Mouse (Mus musculus) erythroblast, embryonic 14.5 days (primary cell): ENCODE measurements around the gene Rhox8. TPM values are rescaled to one million over a fixed set of nuclear protein-coding genes. Genes with fewer than 3 reads are reported as not detected.
"Not testable (repeated sequence)": the region's sequence is repeated elsewhere in the genome, so short reads cannot be mapped to it uniquely, and the experiment has no call there.

ENCODE experiments used
- H3K27me3 ChIP-seq: 2 replicates; pipeline ENCODE4 v1.6.1; 2012; ENCODE audit warnings: inconsistent platforms; ENCODE audit not compliant: control insufficient read depth
- H3K36me3 ChIP-seq: 2 replicates; pipeline ENCODE4 v1.6.1; 2012; ENCODE audit warnings: mild to moderate bottlenecking, inconsistent platforms; ENCODE audit not compliant: control insufficient read depth
- H3K4me1 ChIP-seq: 2 replicates; pipeline ENCODE4 v1.6.1; 2012; ENCODE audit warnings: inconsistent platforms; ENCODE audit not compliant: control insufficient read depth
- H3K4me3 ChIP-seq: replicated peaks from 2 replicates; pipeline ENCODE3; 2012; ENCODE audit warnings: moderate library complexity, mild to moderate bottlenecking, inconsistent platforms
- H3K9me3 ChIP-seq: 2 replicates; pipeline ENCODE4 v1.6.1; 2012; ENCODE audit warnings: low read length, inconsistent platforms, mixed read lengths; ENCODE audit not compliant: control insufficient read depth
- GATA1 ChIP-seq: IDR thresholded peaks from 2 replicates; pipeline ENCODE4 v1.6.1; 2012; ENCODE audit warnings: low read length, inconsistent platforms, mixed read lengths
- TAL1 ChIP-seq: IDR thresholded peaks from 3 replicates; pipeline ENCODE4 v1.6.1; 2012; ENCODE audit warnings: low read length, inconsistent platforms, mixed read lengths
- polyA plus RNA-seq: library from polyadenylated mRNA; stranded (reverse); fragments of >175 nt; gene quantifications from 2 replicates; pipeline ENCODE4 v1.2.3, GENCODE M21; 2012

Gene Rhox8
- not detected in 2 replicates for polyA plus RNA-seq

DNA sequence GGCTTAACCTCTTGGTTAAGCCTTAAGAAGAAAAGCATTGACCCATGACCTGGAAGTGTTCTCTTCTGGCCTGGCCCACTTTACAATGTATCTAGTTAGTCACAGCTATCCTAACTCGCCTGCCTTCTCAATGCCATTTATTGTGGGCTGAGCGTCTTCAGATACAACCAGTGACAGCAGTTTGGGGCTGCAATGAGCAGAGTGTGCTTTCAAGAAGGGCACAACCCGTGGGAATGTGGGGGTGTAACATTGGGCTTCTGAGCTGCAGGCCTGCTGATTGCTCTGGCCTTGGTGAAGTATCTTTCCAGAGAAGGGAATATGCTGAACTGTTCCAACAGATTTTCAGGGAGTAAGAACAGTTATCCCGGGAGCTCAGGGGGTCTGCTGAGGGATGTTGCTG, at the start of gene Rhox8:
Gene Rhox8, minus strand, starts transcription at position 101 of the 400 bp plus-strand sequence.
- no peaks in the 10 kb centered on the region for H3K36me3 ChIP-seq
- H3K4me3 ChIP-seq = no peak within 1 kb of the TSS
- no peaks in the 10 kb centered on the region for H3K4me1 ChIP-seq
- TF ChIP-seq GATA1 (no peak), TAL1 (no peak)
- H3K27me3 ChIP-seq = no peaks in the 10 kb centered on the region
- no peaks in the 10 kb centered on the region; the same call in 1 of the 2 replicates for H3K9me3 ChIP-seq

DNA sequence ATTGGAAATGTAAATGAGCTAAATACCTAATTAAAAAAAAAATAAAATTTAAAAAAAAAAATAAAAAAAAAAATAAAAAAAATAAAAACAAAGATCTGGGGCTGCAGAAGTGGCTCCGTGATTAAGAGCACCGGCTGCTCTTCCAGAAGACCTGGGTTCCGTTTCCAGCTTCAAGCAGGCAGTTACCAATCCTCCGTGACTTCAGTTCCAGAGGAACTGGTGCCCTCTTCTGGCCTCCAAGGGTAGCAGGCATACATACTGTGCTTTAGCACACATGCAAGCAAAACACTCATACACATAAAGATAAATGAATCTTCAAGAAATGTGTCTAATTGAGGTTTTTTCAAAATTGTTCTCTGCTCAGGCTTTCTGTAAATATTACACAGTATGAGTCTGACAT, 37.6 kb upstream of the Rhox8 start:
- Histone ChIP-seq H3K27me3 (no peaks in the 10 kb centered on the region), H3K4me1 (no peaks in the 10 kb centered on the region), H3K36me3 (no peaks in the 10 kb centered on the region), H3K4me3 (no peak overlapping the region), H3K9me3 (no peaks in the 10 kb centered on the region)
- TF ChIP-seq GATA1 (no peak), TAL1 (no peak)

DNA sequence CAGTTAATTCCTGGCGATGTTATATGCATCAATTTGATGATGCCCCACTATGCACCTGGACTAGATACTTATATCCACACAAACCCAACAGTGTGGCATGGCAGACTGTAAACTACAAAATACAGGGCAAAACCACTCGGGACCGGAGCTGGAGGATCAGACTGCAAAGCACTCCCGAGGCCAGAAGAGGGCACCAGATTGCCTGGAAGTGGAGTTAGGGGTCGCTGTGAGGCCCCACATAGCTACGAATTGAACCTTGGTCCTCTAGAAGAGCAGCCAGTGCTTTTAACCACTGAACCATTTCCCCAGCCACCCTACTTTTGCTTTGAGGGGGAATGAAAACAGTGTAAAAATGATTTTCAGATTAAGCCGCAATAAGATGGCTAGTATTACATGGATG, 29.8 kb upstream of the Rhox8 start:
- Histone ChIP-seq H3K9me3 (no peaks in the 10 kb centered on the region), H3K36me3 (no peaks in the 10 kb centered on the region), H3K27me3 (no peaks in the 10 kb centered on the region), H3K4me1 (no peaks in the 10 kb centered on the region), H3K4me3 (no peak overlapping the region)
- TF ChIP-seq TAL1 (no peak), GATA1 (no peak)

DNA sequence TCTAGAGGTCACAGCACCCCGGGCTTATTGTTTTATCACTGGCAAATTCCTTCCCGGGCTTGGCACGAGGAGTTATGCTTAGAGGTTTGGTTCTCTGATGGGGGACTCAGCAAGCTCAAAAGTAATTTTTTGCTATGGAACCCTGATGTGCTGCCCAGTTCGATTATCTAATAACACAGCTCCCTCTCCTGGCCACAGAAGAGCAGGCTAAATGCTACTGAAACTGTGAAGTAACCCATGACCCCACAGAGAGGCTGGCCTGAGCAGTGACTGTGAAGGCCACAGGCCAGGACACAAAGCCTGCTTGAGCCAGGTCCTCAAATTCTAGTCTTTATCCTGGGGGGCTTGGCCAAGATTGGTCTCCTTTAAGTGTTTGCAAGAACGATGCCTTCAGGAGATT, 25.0 kb upstream of the Rhox8 start:
- H3K9me3 ChIP-seq = peaks cover 6% of the 10 kb centered on the region
- no peaks in the 10 kb centered on the region for H3K4me1 ChIP-seq
- no peak overlapping the region for H3K4me3 ChIP-seq
- H3K27me3 ChIP-seq = no peaks in the 10 kb centered on the region
- TF ChIP-seq GATA1 (no peak), TAL1 (no peak)
- H3K36me3 ChIP-seq = no peaks in the 10 kb centered on the region

DNA sequence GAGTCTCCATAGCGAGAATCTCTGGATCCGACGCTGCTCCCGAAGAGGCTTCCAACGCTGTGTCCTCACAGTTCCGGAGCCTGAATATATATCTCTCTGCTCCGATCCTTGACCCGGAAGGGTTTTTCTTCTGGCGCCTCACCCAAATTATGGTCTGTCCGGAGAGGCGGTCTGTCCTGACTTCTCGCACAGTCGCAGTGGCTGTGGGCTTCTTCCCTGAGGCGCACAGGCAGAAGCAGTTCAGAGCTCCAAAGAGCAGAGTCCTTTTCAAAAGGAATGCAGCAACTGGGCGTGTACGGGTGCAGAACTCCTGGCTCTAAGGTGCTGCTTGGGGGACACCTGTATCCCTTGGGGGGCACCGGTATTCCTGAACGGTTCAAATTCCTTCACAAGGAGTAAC, 22.9 kb upstream of the Rhox8 start, which contains the start of gene Rhox9:
Gene Rhox9, minus strand, starts transcription at position 101 of the 400 bp plus-strand sequence.
- not testable (repeated sequence) for H3K9me3 ChIP-seq, H3K4me3 ChIP-seq, H3K36me3 ChIP-seq, H3K4me1 ChIP-seq, H3K27me3 ChIP-seq

DNA sequence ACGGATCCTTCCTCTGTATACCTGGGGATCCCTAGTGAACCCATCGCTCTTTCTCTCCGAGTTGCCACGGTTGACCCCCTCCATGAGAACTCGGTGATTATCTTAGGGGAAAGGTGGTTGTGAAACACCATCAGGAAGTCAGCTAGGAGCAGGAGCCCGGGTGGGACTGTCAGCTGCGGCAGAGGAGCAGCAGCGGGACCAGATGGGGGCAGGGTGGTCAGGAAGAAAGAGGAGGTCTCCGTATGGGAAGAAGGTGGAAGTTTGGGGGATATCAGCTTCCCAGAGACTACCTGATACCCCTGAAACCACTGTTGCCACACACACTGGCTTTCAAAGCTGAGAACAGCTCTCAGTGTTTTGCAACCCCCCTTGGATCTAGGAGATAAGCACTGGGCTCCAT, 18.4 kb upstream of the Rhox8 start, which contains the start of gene Rhox7b:
Gene Rhox7b, minus strand, starts transcription at position 101 of the 400 bp plus-strand sequence.
- not testable (repeated sequence) for H3K27me3 ChIP-seq, H3K4me3 ChIP-seq, H3K4me1 ChIP-seq, H3K36me3 ChIP-seq, H3K9me3 ChIP-seq

DNA sequence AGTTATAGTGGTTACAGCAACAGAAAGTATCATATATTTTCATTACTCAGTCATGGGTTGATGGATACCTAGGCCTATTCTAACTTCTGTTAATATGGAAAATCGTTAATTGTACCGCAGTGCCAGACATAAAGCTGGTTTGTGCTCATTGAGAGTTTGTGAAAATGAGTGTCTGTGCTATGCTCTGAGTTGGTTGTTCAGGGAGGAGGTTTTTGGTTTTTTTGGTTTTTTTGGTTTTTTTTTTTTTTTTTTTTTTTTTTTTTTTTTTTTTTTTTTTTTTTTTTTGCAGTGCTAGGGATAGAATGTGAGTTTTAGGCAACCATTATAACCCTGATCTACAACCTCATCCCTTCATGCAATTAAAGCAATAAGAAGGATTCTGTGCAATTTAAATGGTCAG, 7.1 kb downstream of the Rhox8 start:
- H3K36me3 ChIP-seq = no peaks in the 10 kb centered on the region
- no peaks in the 10 kb centered on the region for H3K4me1 ChIP-seq
- H3K9me3 ChIP-seq = no peaks in the 10 kb centered on the region
- no peak overlapping the region for H3K4me3 ChIP-seq
- H3K27me3 ChIP-seq = no peaks in the 10 kb centered on the region
- TF ChIP-seq TAL1 = no peak
- no peak for TF ChIP-seq GATA1

DNA sequence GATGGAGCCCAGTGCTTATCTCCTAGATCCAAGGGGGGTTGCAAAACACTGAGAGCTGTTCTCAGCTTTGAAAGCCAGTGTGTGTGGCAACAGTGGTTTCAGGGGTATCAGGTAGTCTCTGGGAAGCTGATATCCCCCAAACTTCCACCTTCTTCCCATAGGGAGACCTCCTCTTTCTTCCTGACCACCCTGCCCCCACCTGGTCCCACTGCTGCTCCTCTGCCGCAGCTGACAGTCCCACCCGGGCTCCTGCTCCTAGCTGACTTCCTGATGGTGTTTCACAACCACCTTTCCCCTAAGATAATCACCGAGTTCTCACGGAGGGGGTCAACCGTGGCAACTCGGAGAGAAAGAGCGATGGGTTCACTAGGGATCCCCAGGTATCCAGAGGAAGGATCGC, 47.4 kb downstream of the Rhox8 start, which contains the start of gene Rhox7a:
Gene Rhox7a, plus strand, starts transcription at position 301 of the 400 bp plus-strand sequence.
- H3K27me3 ChIP-seq, H3K4me3 ChIP-seq, H3K9me3 ChIP-seq, H3K4me1 ChIP-seq, H3K36me3 ChIP-seq: not testable (repeated sequence)

DNA sequence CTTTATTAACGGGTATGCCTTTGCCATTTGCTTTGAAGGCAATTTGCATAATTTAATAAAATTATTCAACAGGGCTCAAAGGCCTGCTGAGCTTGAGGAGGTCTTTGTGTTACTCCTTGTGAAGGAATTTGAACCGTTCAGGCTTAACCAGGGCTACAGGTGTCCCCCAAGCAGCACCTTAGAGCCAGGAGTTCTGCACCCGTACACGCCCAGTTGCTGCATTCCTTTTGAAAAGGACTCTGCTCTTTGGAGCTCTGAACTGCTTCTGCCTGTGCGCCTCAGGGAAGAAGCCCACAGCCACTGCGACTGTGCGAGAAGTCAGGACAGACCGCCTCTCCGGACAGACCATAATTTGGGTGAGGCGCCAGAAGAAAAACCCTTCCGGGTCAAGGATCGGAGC, 52.1 kb downstream of the Rhox8 start, which contains the start of gene Rhox6:
Gene Rhox6, plus strand, starts transcription at position 301 of the 400 bp plus-strand sequence.
- not testable (repeated sequence) for H3K4me1 ChIP-seq, H3K9me3 ChIP-seq, H3K36me3 ChIP-seq, H3K4me3 ChIP-seq, H3K27me3 ChIP-seq

Other genes with a start within 250 kb of the Rhox8 start
- gene Rhox2g, start 235.5 kb downstream of the Rhox8 start, polyA plus RNA-seq = not detected in 2 replicates
- not detected in 2 replicates for gene Rhox4g, start 227.6 kb downstream of the Rhox8 start, polyA plus RNA-seq
- not detected in 2 replicates for gene Rhox3h, start 210.2 kb downstream of the Rhox8 start, polyA plus RNA-seq
- gene Rhox2h, start 205.7 kb downstream of the Rhox8 start, polyA plus RNA-seq = not detected in 2 replicates
- 0.07 TPM in 1 of 2 replicates, not detected in the other for gene Rhox5, start 74.1 kb downstream of the Rhox8 start, polyA plus RNA-seq
- gene Rhox6, start 52.0 kb downstream of the Rhox8 start, polyA plus RNA-seq = not detected in 2 replicates
- not detected in 2 replicates for gene Rhox7a, start 47.3 kb downstream of the Rhox8 start, polyA plus RNA-seq
- gene Rhox7b, start 18.3 kb upstream of the Rhox8 start, polyA plus RNA-seq = not detected in 2 replicates
- gene Rhox9, start 22.8 kb upstream of the Rhox8 start, polyA plus RNA-seq = not detected in 2 replicates
- not detected in 2 replicates for gene Btg1-ps1, start 139.9 kb upstream of the Rhox8 start, polyA plus RNA-seq
- not detected in 2 replicates for gene Btg1-ps2, start 164.2 kb upstream of the Rhox8 start, polyA plus RNA-seq
- gene Rhox10, start 187.5 kb upstream of the Rhox8 start, polyA plus RNA-seq = not detected in 2 replicates
- gene Rhox11, start 206.2 kb upstream of the Rhox8 start, polyA plus RNA-seq = not detected in 2 replicates
- not detected in 2 replicates for gene Rhox12, start 232.0 kb upstream of the Rhox8 start, polyA plus RNA-seq
- gene Rhox13, start 242.3 kb upstream of the Rhox8 start, polyA plus RNA-seq = not detected in 2 replicates